Mouse (Mus musculus) lung, adult 18-20 months (tissue): ENCODE results near the gene Trim27.

ENCODE experiments used
- DNase-seq, 2 experiments: peaks; one replicate each; pipeline ENCODE4 v3.0.0; 2022; ENCODE audit warnings: mixed read lengths in 2 of 2

Gene Trim27

GRCm38 (mm10) chr13:21221656-21222462 lies 42.6 kb downstream of the Trim27 start:
- no peak for DNase-seq

- DNase-seq, result peak; percentile 76 to 78
Observed at GRCm38 (mm10) chr13:21222463-21223022, 43.3 kb downstream of the Trim27 start.

GRCm38 (mm10) chr13:21223242-21223655 lies 44.0 kb downstream of the Trim27 start:
- no peak for DNase-seq

- no peak for DNase-seq
Observed at GRCm38 (mm10) chr13:21224376-21224775, 45.1 kb downstream of the Trim27 start.

GRCm38 (mm10) chr13:21225206-21225605 lies 46.0 kb downstream of the Trim27 start:
- DNase-seq, result no peak

GRCm38 (mm10) chr13:21226031-21226430 lies 46.8 kb downstream of the Trim27 start:
- DNase-seq, result no peak

GRCm38 (mm10) chr13:21233732-21234705 lies 54.8 kb downstream of the Trim27 start:
- DNase-seq, result peak; percentile 76 to 79

GRCm38 (mm10) chr13:21236714-21237113 lies 57.5 kb downstream of the Trim27 start:
- DNase-seq, result no peak

GRCm38 (mm10) chr13:21237161-21237560 lies 57.9 kb downstream of the Trim27 start:
- DNase-seq, result no peak

- no peak for DNase-seq
Observed at GRCm38 (mm10) chr13:21240788-21241187, 61.5 kb downstream of the Trim27 start.

GRCm38 (mm10) chr13:21242408-21243125 lies 63.3 kb downstream of the Trim27 start:
- no peak for DNase-seq

GRCm38 (mm10) chr13:21243196-21243595 lies 64.0 kb downstream of the Trim27 start:
- DNase-seq, result no peak

- no peak for DNase-seq
Observed at GRCm38 (mm10) chr13:21244089-21244488, 64.8 kb downstream of the Trim27 start.
